Mouse (Mus musculus): ENCODE results near the gene Olfr1111. TPM values are rescaled to one million over a fixed set of nuclear protein-coding genes. Genes with fewer than 3 reads are reported as not detected.
"Not testable (repeated sequence)": the region's sequence is repeated elsewhere in the genome, so short reads cannot be mapped to it uniquely, and the experiment has no call there.

Gene Olfr1111
- not detected in 2 replicates for total RNA-seq (2015)
- total RNA-seq (2017): not detected in 2 replicates

GRCm38 (mm10) chr2:87152524-87152923 lies at the start of gene Olfr1111:
Gene Olfr1111 (minus strand): TSS chr2:87152624.
- ATAC-seq (ENCODE audit: poor library complexity, severe bottlenecking): no peak

DNA sequence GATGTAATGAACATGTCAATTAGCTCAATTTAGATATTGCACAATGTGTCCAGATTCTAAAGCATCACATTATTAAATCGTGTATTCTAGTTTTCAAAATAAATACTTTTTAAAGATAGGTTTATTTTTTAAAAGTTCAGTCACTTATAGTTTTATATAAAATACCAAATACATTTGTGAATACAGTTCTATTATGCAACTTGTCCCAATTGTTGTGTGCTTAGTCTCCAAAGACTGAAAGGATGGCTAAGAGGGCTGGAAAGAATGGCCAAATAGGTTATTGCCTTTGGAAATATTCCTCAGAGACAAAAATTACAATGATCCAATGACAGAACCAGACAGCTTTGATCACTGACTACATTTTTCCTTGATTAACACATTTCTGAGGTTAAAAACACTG lies 35.1 kb upstream of the Olfr1111 start, which contains the start of gene Olfr1112:
Olfr1112 (plus strand) TSS at position 301 of the 400 bp plus-strand sequence.
- ATAC-seq (ENCODE audit: poor library complexity, severe bottlenecking): no peak

GRCm38 (mm10) chr2:87167731-87168130 lies 15.3 kb upstream of the Olfr1111 start:
- not testable (repeated sequence) for ATAC-seq (ENCODE audit: poor library complexity, severe bottlenecking)

DNA sequence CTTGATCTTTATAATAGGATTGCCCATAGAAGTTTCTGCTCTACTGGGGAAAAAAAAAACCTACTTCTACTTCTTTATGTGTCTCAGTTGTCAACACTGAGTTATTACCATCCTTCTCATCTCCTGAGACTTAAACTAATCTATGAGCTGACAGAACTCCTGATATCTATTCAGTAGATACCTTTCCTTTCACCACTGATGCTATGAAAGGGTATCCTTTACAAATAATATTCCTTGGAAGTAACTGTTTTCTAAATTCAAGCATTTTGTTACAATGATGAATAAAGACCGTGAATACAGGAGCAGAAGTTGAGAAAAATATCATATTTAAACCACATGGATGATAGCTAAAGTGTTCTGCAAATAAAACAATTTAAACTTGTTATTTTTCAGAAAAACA lies 12.2 kb downstream of the Olfr1111 start, which contains the start of gene Olfr1110:
Olfr1110 (minus strand) TSS at position 101 of the 400 bp plus-strand sequence.
- no peak for ATAC-seq (ENCODE audit: poor library complexity, severe bottlenecking)

- no peak for ATAC-seq (ENCODE audit: poor library complexity, severe bottlenecking)
Measured at GRCm38 (mm10) chr2:87114467-87114866, 38.0 kb downstream of the Olfr1111 start, which contains the start of gene Olfr259. Gene Olfr259 (minus strand): TSS chr2:87114567.

Other genes with a start within 250 kb of the Olfr1111 start
- not detected in 2 replicates for gene Olfr1098, start 228.1 kb downstream of the Olfr1111 start, total RNA-seq (2015)
- gene Olfr1098, start 228.1 kb downstream of the Olfr1111 start, total RNA-seq (2017): not detected in 2 replicates
- gene Olfr1099, start 191.9 kb downstream of the Olfr1111 start, total RNA-seq (2015): not detected in 2 replicates
- gene Olfr1099, start 191.9 kb downstream of the Olfr1111 start, total RNA-seq (2017): not detected in 2 replicates
- gene Olfr1100, start 172.7 kb downstream of the Olfr1111 start, total RNA-seq (2015): not detected in 2 replicates
- not detected in 2 replicates for gene Olfr1100, start 172.7 kb downstream of the Olfr1111 start, total RNA-seq (2017)
- not detected in 2 replicates for gene Olfr1101, start 161.4 kb downstream of the Olfr1111 start, total RNA-seq (2015)
- not detected in 2 replicates for gene Olfr1101, start 161.4 kb downstream of the Olfr1111 start, total RNA-seq (2017)
- not detected in 2 replicates for gene Olfr1102, start 154.2 kb downstream of the Olfr1111 start, total RNA-seq (2015)
- not detected in 2 replicates for gene Olfr1102, start 154.2 kb downstream of the Olfr1111 start, total RNA-seq (2017)
- not detected in 2 replicates for gene Olfr1104, start 125.5 kb downstream of the Olfr1111 start, total RNA-seq (2015)
- gene Olfr1104, start 125.5 kb downstream of the Olfr1111 start, total RNA-seq (2017): not detected in 2 replicates
- gene Olfr1105, start 116.1 kb downstream of the Olfr1111 start, total RNA-seq (2015): not detected in 2 replicates
- gene Olfr1105, start 116.1 kb downstream of the Olfr1111 start, total RNA-seq (2017): not detected in 2 replicates
- gene Olfr1106, start 100.4 kb downstream of the Olfr1111 start, total RNA-seq (2015): not detected in 2 replicates
- gene Olfr1106, start 100.4 kb downstream of the Olfr1111 start, total RNA-seq (2017): not detected in 2 replicates
- not detected in 2 replicates for gene Olfr1107, start 76.8 kb downstream of the Olfr1111 start, total RNA-seq (2015)
- gene Olfr1107, start 76.8 kb downstream of the Olfr1111 start, total RNA-seq (2017): not detected in 2 replicates
- gene Olfr1109, start 56.6 kb downstream of the Olfr1111 start, total RNA-seq (2015): not detected in 2 replicates
- gene Olfr1109, start 56.6 kb downstream of the Olfr1111 start, total RNA-seq (2017): not detected in 2 replicates
- not detected in 2 replicates for gene Olfr259, start 38.1 kb downstream of the Olfr1111 start, total RNA-seq (2015)
- gene Olfr259, start 38.1 kb downstream of the Olfr1111 start, total RNA-seq (2017): not detected in 2 replicates
- not detected in 2 replicates for gene Olfr1110, start 12.3 kb downstream of the Olfr1111 start, total RNA-seq (2015)
- gene Olfr1110, start 12.3 kb downstream of the Olfr1111 start, total RNA-seq (2017): not detected in 2 replicates
- gene Olfr1112, start 35.2 kb upstream of the Olfr1111 start, total RNA-seq (2015): not detected in 2 replicates
- gene Olfr1112, start 35.2 kb upstream of the Olfr1111 start, total RNA-seq (2017): not detected in 2 replicates
- gene Olfr1113, start 56.3 kb upstream of the Olfr1111 start, total RNA-seq (2015): not detected in 2 replicates
- not detected in 2 replicates for gene Olfr1113, start 56.3 kb upstream of the Olfr1111 start, total RNA-seq (2017)
- gene Olfr1115, start 95.4 kb upstream of the Olfr1111 start, total RNA-seq (2015): not detected in 2 replicates
- not detected in 2 replicates for gene Olfr1115, start 95.4 kb upstream of the Olfr1111 start, total RNA-seq (2017)
- not detected in 2 replicates for gene Olfr1116, start 114.9 kb upstream of the Olfr1111 start, total RNA-seq (2015)
- not detected in 2 replicates for gene Olfr1116, start 114.9 kb upstream of the Olfr1111 start, total RNA-seq (2017)
- gene Olfr1118, start 155.0 kb upstream of the Olfr1111 start, total RNA-seq (2015): not detected in 2 replicates
- 0.04 TPM in 1 of 2 replicates, not detected in the other for gene Olfr1118, start 155.0 kb upstream of the Olfr1111 start, total RNA-seq (2017)
- not detected in 2 replicates for gene Olfr1120, start 202.2 kb upstream of the Olfr1111 start, total RNA-seq (2015)
- not detected in 2 replicates for gene Olfr1120, start 202.2 kb upstream of the Olfr1111 start, total RNA-seq (2017)
- gene Olfr1121, start 217.3 kb upstream of the Olfr1111 start, total RNA-seq (2015): not detected in 2 replicates
- not detected in 2 replicates for gene Olfr1121, start 217.3 kb upstream of the Olfr1111 start, total RNA-seq (2017)
- gene Olfr1122, start 233.2 kb upstream of the Olfr1111 start, total RNA-seq (2015): 0.02 TPM in 1 of 2 replicates, not detected in the other
- gene Olfr1122, start 233.2 kb upstream of the Olfr1111 start, total RNA-seq (2017): not detected in 2 replicates

Measured in megakaryocyte, adult 5-6 weeks (primary cell).